Mouse (Mus musculus): ENCODE measurements around the gene Hist3h2a. TPM values are rescaled to one million over a fixed set of nuclear protein-coding genes. Genes with fewer than 3 reads are reported as not detected.

The Hist3h2a gene
- polyA plus RNA-seq, 1 experiment from 2014 or later, result 91.9 TPM

DNA sequence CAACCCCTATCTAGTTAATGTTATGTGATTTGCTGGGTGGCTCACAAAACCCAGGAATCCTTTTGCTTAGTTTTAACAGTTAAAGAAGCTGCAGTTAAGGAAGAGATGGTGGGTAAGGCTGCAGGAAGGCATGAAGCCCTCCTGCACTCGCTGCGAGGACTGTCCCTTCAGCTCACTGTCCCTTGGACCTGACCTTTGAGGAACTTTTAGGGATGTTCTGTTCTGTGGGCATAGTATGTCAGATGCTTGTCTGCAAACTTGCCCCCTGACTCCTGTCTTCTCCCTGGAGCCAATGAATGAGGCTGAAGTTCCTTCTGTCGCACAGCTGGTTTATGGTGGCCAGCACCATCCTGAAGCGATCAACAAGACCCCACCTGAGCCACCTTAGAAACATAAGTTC, 34.7 kb downstream of the Hist3h2a start:
- peaks cover 1% of the 10 kb centered on the region for H3K4me1 ChIP-seq
- no peak overlapping the region for H3K4me3 ChIP-seq (replicated peaks)
- H3K27me3 ChIP-seq, result peaks cover 14% of the 10 kb centered on the region
- H3K9me3 ChIP-seq, result no peaks in the 10 kb centered on the region
- no peak for ATAC-seq (ENCODE audit: low FRiP score)
- 97% methylated on average over 4 of the region's 4 CpGs for WGBS
- H3K36me3 ChIP-seq (replicated peaks), result peaks cover 67% of the 10 kb centered on the region
- no peak overlapping the region for H3K9ac ChIP-seq
- H3K27ac ChIP-seq, result no peak overlapping the region
- no peak overlapping the region for H3K4me2 ChIP-seq

DNA sequence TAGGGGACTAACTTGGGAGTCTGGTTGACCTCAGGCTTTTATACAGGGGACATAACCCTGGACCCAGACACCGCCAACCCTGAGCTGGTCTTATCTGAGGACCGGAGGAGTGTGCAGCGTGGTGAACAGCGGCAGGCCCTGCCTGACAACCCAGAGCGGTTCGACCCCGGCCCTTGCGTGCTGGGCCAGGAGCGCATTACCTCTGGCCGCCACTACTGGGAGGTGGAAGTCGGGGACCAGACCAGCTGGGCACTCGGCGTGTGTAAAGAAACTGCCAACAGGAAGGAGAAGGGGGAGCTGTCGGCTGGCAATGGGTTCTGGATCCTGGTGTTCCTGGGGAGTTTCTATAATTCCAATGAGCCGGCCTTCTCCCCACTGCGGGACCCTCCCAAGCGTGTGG, 35.7 kb downstream of the Hist3h2a start:
- H3K36me3 ChIP-seq (replicated peaks), result peaks cover 57% of the 10 kb centered on the region
- WGBS, result 89% methylated on average over 17 of the region's 17 CpGs
- peaks cover 10% of the 10 kb centered on the region for H3K4me1 ChIP-seq
- H3K4me3 ChIP-seq (replicated peaks), result no peak overlapping the region
- no peak for ATAC-seq (ENCODE audit: low FRiP score)
- H3K9ac ChIP-seq, result no peak overlapping the region
- peaks cover 22% of the 10 kb centered on the region for H3K27me3 ChIP-seq
- H3K27ac ChIP-seq, result no peak overlapping the region
- H3K9me3 ChIP-seq, result no peaks in the 10 kb centered on the region
- H3K4me2 ChIP-seq, result no peak overlapping the region

DNA sequence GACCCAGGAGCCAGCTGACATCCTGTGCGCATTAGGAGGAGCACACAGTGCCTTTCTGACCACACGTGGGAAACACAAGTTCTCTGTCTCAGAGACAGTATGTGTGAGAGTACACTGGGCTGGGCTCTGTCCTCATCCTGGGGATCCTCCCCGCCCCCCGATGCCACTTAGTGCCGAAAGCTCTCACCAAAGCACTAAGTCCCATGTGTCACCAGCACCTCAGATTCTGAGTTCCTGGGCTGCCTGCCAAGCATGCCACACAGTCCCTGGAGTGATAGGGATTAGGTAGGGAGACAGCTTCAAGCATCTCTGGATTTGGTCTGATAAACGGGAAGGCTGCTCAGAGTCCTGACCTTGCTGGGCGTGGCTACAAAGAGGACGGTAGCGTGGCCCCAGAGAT, 36.3 kb downstream of the Hist3h2a start:
- peaks cover 51% of the 10 kb centered on the region for H3K36me3 ChIP-seq (replicated peaks)

DNA sequence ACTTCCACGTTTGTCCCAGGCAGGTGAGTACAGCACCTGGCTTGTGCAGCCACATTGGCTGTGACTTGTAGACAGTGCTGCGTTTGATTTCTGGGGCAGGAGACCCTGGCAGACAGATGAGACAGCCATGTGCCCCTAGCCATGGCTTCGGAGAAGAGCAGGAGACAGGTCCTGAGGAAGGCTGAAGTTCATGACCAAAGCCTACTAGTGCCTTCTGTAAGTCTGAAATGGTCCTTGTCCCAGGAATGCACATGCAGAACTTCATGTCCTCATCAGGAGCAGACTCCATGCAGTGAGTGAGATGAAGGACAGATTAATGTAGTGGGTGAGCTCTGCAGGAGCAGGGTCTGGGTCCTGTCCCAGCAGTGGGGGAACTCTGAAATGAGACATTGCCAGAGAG, 37.4 kb downstream of the Hist3h2a start:
- Histone ChIP-seq H3K9me3 (no peaks in the 10 kb centered on the region), H3K9ac (no peak overlapping the region), H3K4me3 (replicated peaks) (no peak overlapping the region), H3K36me3 (replicated peaks) (peaks cover 40% of the 10 kb centered on the region), H3K4me2 (no peak overlapping the region), H3K27me3 (peaks cover 39% of the 10 kb centered on the region), H3K27ac (no peak overlapping the region), H3K4me1 (peaks cover 10% of the 10 kb centered on the region)
- 82% methylated on average over 3 of the region's 3 CpGs for WGBS
- no peak for ATAC-seq (ENCODE audit: low FRiP score)

More for the DNA sequence above, 36.3 kb downstream of the Hist3h2a start:
- no peak overlapping the region for H3K4me3 ChIP-seq (replicated peaks)
- peaks cover 29% of the 10 kb centered on the region for H3K27me3 ChIP-seq
- no peak overlapping the region for H3K27ac ChIP-seq
- no peaks in the 10 kb centered on the region for H3K9me3 ChIP-seq
- H3K4me2 ChIP-seq, result no peak overlapping the region
- H3K9ac ChIP-seq, result no peak overlapping the region
- ATAC-seq (ENCODE audit: low FRiP score), result no peak
- WGBS, result 88% methylated on average over 9 of the region's 9 CpGs
- H3K4me1 ChIP-seq, result peaks cover 10% of the 10 kb centered on the region

DNA sequence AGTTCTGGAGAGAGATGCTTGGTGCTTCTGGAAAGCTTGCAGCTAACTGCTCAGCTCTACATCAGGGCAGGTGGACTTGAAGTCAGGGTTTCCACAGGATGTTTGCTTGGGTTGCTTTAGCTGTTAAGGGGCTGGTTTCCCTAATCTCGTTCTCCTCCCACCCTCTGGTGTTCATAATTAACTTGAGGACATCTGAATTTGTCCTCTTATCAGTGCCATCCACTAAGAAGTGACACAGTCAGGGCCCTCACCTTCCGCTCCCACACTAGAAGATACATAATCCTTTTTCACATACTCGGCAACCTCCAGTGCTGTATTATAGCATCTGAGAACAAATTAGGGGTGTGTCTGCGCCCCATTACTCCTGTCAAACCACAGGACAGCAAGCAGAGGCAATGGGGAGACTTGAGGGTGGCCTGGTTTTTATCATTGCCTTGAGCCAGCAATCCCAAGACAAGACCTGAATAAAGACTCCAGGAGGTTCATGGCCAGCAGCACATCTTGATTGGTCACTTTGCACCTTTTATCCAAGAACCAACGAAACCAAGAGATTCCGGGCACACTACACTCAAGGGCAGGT, 38.7 kb downstream of the Hist3h2a start:
- Histone ChIP-seq H3K27ac (no peak overlapping the region), H3K36me3 (replicated peaks) (peaks cover 27% of the 10 kb centered on the region), H3K27me3 (peaks cover 45% of the 10 kb centered on the region), H3K4me3 (replicated peaks) (no peak overlapping the region), H3K4me1 (peaks cover 10% of the 10 kb centered on the region), H3K9ac (no peak overlapping the region), H3K4me2 (no peak overlapping the region), H3K9me3 (no peaks in the 10 kb centered on the region)
- WGBS, result 86% methylated on average over 6 of the region's 6 CpGs
- no peak for ATAC-seq (ENCODE audit: low FRiP score)

DNA sequence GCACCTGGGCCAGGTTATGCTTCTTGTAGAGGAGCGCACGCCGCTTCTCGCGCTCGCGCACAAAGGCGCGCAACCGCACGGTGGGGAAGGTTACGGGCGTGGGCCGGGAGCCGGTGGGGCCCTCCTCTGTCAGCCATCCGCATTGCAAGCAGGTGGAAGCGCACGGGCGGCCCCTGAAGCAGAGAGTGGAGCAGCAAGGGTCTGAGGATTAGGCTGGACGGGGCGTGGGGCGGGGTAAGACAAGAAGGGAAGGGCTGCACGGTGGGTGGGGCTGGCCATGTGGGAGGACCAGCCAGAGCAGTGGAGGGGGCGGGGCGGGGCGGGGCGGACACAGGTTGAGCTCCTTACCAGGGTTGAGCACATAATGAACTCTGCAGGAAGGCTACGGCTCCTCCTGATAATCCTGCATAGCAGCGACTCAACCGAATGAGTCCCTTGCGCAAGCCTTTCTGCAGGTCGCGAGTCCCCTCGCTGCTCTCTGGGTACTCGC, 39.9 kb downstream of the Hist3h2a start:
- Histone ChIP-seq H3K27me3 (peaks cover 45% of the 10 kb centered on the region), H3K9ac (peak overlapping the region; percentile 48), H3K27ac (no peak overlapping the region), H3K4me1 (peaks cover 10% of the 10 kb centered on the region), H3K36me3 (replicated peaks) (peaks cover 15% of the 10 kb centered on the region), H3K4me2 (peak overlapping the region; percentile 67), H3K4me3 (replicated peaks) (peak overlapping the region; percentile 39), H3K9me3 (no peaks in the 10 kb centered on the region)
- under 1% methylated on average over 31 of the region's 35 CpGs for WGBS
- peak; percentile 72 for ATAC-seq (ENCODE audit: low FRiP score)

DNA sequence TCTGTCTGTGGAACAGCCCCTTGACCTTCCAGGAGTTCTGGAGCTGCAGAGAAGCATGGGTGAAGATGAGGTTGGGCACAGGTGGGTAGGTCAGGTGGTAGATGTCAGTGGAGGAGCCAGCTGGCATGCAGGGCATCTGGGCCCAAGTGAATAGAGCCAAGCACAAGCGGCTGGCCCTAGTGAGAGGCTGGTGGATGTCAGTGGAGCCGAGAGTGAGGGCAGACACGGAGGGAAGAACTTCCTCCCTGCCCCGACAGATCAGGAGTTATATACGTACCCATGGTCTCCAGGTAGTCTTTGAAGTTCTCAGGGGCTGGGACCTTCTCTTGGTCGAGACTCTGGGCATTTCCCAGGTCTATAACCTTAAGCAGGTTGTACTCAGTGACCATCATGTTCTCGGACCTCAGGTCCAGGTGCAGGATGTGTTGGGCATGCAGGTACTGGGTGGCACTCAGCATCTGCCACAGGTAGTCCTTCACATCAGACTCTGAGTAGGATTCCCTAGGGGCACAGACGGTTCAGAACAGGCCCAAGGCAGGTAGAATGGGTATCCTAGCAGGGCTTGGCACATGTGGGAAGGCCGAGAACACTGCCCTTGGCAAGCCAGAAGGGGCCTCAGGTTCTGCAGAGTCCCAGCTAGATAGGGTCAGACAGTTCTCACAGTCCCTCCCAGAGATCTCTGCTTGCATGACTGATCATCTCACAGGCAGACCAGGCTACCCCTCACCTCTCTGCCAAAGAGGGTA, 40.7 kb downstream of the Hist3h2a start:
- Histone ChIP-seq H3K9ac (no peak overlapping the region), H3K4me2 (no peak overlapping the region), H3K9me3 (no peaks in the 10 kb centered on the region), H3K36me3 (replicated peaks) (peaks cover 7% of the 10 kb centered on the region), H3K27me3 (peaks cover 45% of the 10 kb centered on the region), H3K4me1 (peaks cover 10% of the 10 kb centered on the region), H3K4me3 (replicated peaks) (no peak overlapping the region), H3K27ac (no peak overlapping the region)
- no peak for ATAC-seq (ENCODE audit: low FRiP score)
- 77% methylated on average over 9 of the region's 9 CpGs for WGBS

DNA sequence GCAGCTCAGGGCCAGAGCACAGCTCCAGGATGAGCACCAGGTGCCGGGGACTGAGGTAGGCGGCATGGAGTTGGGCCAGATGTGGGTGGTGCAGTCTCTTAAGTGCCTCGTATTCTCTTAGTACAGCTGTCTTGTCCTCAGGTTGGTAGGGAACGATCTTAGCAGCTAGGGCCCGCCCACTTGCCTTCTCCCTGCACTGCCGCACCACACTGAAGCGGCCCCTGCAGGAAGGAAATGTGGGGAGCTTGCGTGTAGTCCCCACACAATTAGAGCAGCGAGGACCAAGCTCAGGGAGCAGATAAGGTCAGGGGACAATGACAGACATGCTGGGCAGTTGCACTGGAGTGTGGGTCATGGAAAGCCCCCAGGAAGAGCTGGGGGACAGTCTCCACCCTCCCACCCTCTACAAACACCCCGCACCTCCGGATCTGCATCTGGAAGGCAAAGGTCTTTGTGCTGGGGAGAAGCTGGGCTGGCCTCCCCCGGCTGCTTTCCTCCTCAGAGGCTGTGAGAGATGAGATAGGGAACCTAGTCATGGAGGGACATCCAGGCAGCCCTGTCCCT, 41.4 kb downstream of the Hist3h2a start:
- peaks cover 10% of the 10 kb centered on the region for H3K4me1 ChIP-seq
- no peaks in the 10 kb centered on the region for H3K9me3 ChIP-seq
- no peak overlapping the region for H3K4me3 ChIP-seq (replicated peaks)
- no peak overlapping the region for H3K9ac ChIP-seq
- H3K36me3 ChIP-seq (replicated peaks), result peaks cover under 1% of the 10 kb centered on the region; the same call in 1 of the 2 replicates
- ATAC-seq (ENCODE audit: low FRiP score), result no peak
- no peak overlapping the region for H3K4me2 ChIP-seq
- no peak overlapping the region for H3K27ac ChIP-seq
- H3K27me3 ChIP-seq, result peaks cover 50% of the 10 kb centered on the region
- WGBS, result 56% methylated on average over 12 of the region's 12 CpGs

DNA sequence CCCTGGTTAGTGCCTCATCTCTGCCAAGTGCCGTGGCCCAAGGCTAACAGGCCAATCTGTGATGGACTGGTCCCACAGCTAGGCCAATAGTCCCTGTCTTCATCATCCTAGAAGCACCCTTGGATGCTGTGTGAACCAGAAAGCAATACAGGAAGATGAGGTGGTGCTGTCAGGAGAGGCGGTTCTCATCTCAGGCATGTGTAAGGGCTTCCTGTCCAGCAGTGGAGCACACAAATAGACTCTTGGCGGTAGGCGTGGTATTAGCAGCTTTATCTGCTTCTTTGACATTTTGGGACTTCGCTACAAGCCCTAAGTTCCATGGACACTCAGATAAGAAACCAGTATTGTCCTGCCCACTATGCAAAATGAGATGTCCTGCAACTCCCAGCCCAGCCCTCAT, 43.1 kb downstream of the Hist3h2a start:
- Histone ChIP-seq H3K27ac (no peak overlapping the region), H3K4me3 (replicated peaks) (no peak overlapping the region), H3K9me3 (no peaks in the 10 kb centered on the region), H3K4me2 (no peak overlapping the region), H3K4me1 (peaks cover 10% of the 10 kb centered on the region), H3K27me3 (peaks cover 51% of the 10 kb centered on the region), H3K9ac (no peak overlapping the region), H3K36me3 (replicated peaks) (no peaks in the 10 kb centered on the region)
- no peak for ATAC-seq (ENCODE audit: low FRiP score)
- 87% methylated on average over 5 of the region's 5 CpGs for WGBS

DNA sequence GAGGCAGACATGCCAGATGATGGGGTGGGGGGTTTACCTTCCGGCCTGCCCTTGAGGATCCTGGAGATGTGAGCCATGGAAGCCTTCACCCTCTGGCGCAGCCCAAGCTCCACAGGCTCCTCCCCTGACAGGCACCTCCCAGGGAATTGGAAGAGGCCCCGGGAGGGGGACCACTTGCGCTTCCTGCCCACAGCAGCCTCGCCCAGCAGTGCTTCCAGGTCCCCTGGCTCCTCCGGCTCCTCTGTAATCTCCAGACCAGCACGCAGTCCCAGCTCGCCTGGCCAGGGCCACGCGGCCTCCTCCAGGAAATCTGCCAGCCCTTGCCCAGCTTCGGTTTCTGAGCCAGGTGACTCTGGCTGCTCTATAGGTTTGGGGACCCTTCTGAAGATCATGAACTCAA, 44.7 kb downstream of the Hist3h2a start:
- Histone ChIP-seq H3K9me3 (no peaks in the 10 kb centered on the region), H3K27me3 (peaks cover 37% of the 10 kb centered on the region), H3K4me2 (no peak overlapping the region), H3K27ac (no peak overlapping the region), H3K9ac (no peak overlapping the region), H3K4me3 (replicated peaks) (no peak overlapping the region), H3K36me3 (replicated peaks) (no peaks in the 10 kb centered on the region), H3K4me1 (peaks cover 9% of the 10 kb centered on the region)
- no peak for ATAC-seq (ENCODE audit: low FRiP score)
- 68% methylated on average over 11 of the region's 11 CpGs for WGBS

DNA sequence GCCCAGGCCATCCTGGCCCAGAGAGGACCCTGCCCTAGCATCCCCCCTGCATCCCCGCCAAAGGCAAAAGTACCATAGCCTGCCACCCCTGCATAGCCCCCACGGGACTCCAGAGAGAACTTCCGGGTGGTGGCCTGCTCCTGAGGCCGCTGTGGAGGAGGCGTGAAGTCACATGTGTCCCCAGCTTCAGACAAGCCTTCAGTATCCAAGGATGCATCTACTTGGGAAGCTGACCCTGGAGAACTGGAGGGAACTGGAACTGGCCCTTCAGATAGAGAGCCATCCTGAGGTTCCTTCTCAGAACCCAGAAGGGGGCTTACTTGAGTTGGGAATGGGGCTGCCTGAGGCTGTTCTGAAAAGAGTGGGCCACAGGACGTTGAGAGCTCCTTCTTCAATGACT, 45.3 kb downstream of the Hist3h2a start:
- H3K9me3 ChIP-seq, result no peaks in the 10 kb centered on the region
- H3K9ac ChIP-seq, result no peak overlapping the region
- H3K4me2 ChIP-seq, result no peak overlapping the region
- H3K27me3 ChIP-seq, result peaks cover 32% of the 10 kb centered on the region
- no peak overlapping the region for H3K4me3 ChIP-seq (replicated peaks)
- H3K4me1 ChIP-seq, result peaks cover 2% of the 10 kb centered on the region; the same call in 1 of the 2 replicates
- WGBS, result 82% methylated on average over 6 of the region's 6 CpGs
- H3K36me3 ChIP-seq (replicated peaks), result no peaks in the 10 kb centered on the region
- H3K27ac ChIP-seq, result no peak overlapping the region
- no peak for ATAC-seq (ENCODE audit: low FRiP score)

DNA sequence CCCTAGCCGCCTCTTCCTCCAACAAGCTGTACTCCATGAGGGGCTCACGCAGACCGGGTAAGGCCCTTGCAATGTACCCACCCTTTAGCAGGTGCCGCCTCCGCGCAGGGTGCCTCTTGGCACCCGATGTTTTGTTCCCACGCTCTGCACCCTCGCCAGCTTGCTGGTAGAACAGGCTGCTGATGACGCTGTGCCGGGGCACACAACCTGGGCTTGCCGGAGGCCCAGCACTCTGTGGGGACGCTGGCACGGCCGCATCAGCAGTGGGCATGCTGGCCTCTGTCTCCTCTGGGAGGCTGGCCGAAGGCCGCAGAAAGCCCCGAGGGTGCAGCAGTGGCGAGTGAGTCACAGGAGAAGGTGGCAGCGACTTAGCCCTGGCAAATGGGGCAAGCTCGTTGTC, 46.1 kb downstream of the Hist3h2a start:
- Histone ChIP-seq H3K4me3 (replicated peaks) (no peak overlapping the region), H3K36me3 (replicated peaks) (no peaks in the 10 kb centered on the region), H3K9me3 (no peaks in the 10 kb centered on the region), H3K4me1 (no peaks in the 10 kb centered on the region), H3K27me3 (peaks cover 24% of the 10 kb centered on the region), H3K9ac (no peak overlapping the region), H3K4me2 (no peak overlapping the region), H3K27ac (no peak overlapping the region)
- ATAC-seq (ENCODE audit: low FRiP score), result no peak
- 93% methylated on average over 21 of the region's 21 CpGs for WGBS
